Mouse (Mus musculus): ENCODE results near the gene Cavin1. TPM values are rescaled to one million over a fixed set of nuclear protein-coding genes. Genes with fewer than 3 reads are reported as not detected.
A peak's percentile ranks its signal among the peaks of the same experiment; 100 is the strongest.

The Cavin1 gene
- polyA plus RNA-seq, 1 experiment from 2014 or later, result 21.4 TPM

GRCm38 (mm10) chr11:100994233-100994632, 23.5 kb upstream of the Cavin1 start:
- Histone ChIP-seq H3K27ac (no peak overlapping the region), H3K4me3 (no peak overlapping the region), H3K9me3 (no peaks in the 10 kb centered on the region), H3K36me3 (no peaks in the 10 kb centered on the region), H3K4me1 (replicated peaks) (peaks cover 5% of the 10 kb centered on the region; the same call in 1 of the 2 replicates), H3K27me3 (ENCODE audit: insufficient read depth, poor library complexity, severe bottlenecking) (no peaks in the 10 kb centered on the region)
- 67% methylated on average over 9 of the region's 9 CpGs for WGBS
- DNase-seq (ENCODE audit: low spot score), result no peak

GRCm38 (mm10) chr11:100993437-100993836, 22.8 kb upstream of the Cavin1 start:
- 88% methylated on average over 2 of the region's 2 CpGs for WGBS

GRCm38 (mm10) chr11:100991027-100991534, 20.4 kb upstream of the Cavin1 start:
- H3K36me3 ChIP-seq, result no peaks in the 10 kb centered on the region
- no peak overlapping the region for H3K4me3 ChIP-seq
- 23% methylated on average over 6 of the region's 6 CpGs for WGBS
- no peak for DNase-seq (ENCODE audit: low spot score)
- no peaks in the 10 kb centered on the region for H3K9me3 ChIP-seq
- H3K27me3 ChIP-seq (ENCODE audit: insufficient read depth, poor library complexity, severe bottlenecking), result no peaks in the 10 kb centered on the region
- peaks cover 5% of the 10 kb centered on the region; the same call in 1 of the 2 replicates for H3K4me1 ChIP-seq (replicated peaks)
- H3K27ac ChIP-seq, result no peak overlapping the region

More at GRCm38 (mm10) chr11:100993437-100993836, 22.8 kb upstream of the Cavin1 start:
- peaks cover 5% of the 10 kb centered on the region; the same call in 1 of the 2 replicates for H3K4me1 ChIP-seq (replicated peaks)
- no peak overlapping the region for H3K27ac ChIP-seq
- DNase-seq (ENCODE audit: low spot score), result no peak
- no peaks in the 10 kb centered on the region for H3K9me3 ChIP-seq
- H3K36me3 ChIP-seq, result no peaks in the 10 kb centered on the region
- H3K27me3 ChIP-seq (ENCODE audit: insufficient read depth, poor library complexity, severe bottlenecking), result no peaks in the 10 kb centered on the region
- no peak overlapping the region for H3K4me3 ChIP-seq

- no peak overlapping the region for H3K27ac ChIP-seq
- 64% methylated on average over 2 of the region's 2 CpGs for WGBS
- no peaks in the 10 kb centered on the region for H3K36me3 ChIP-seq
- H3K4me1 ChIP-seq (replicated peaks), result peaks cover 5% of the 10 kb centered on the region; the same call in 1 of the 2 replicates
- no peaks in the 10 kb centered on the region for H3K9me3 ChIP-seq
- H3K4me3 ChIP-seq, result no peak overlapping the region
- no peaks in the 10 kb centered on the region for H3K27me3 ChIP-seq (ENCODE audit: insufficient read depth, poor library complexity, severe bottlenecking)
- DNase-seq (ENCODE audit: low spot score), result no peak
Measured at GRCm38 (mm10) chr11:100989666-100990065, 19.0 kb upstream of the Cavin1 start.

GRCm38 (mm10) chr11:100988674-100989073, 18.0 kb upstream of the Cavin1 start:
- whole genome bisulfite sequencing, result 85% methylated on average over 3 of the region's 3 CpGs
- no peak overlapping the region for H3K4me3 ChIP-seq
- no peaks in the 10 kb centered on the region for H3K27me3 ChIP-seq (ENCODE audit: insufficient read depth, poor library complexity, severe bottlenecking)
- H3K36me3 ChIP-seq, result no peaks in the 10 kb centered on the region
- peaks cover 5% of the 10 kb centered on the region; the same call in 1 of the 2 replicates for H3K4me1 ChIP-seq (replicated peaks)
- no peak overlapping the region for H3K27ac ChIP-seq
- no peaks in the 10 kb centered on the region for H3K9me3 ChIP-seq
- no peak for DNase-seq (ENCODE audit: low spot score)

- no peak overlapping the region for H3K27ac ChIP-seq
- no peaks in the 10 kb centered on the region for H3K9me3 ChIP-seq
- H3K27me3 ChIP-seq (ENCODE audit: insufficient read depth, poor library complexity, severe bottlenecking), result peaks cover 22% of the 10 kb centered on the region
- WGBS, result 54% methylated on average over 3 of the region's 3 CpGs
- H3K36me3 ChIP-seq, result no peaks in the 10 kb centered on the region
- H3K4me3 ChIP-seq, result no peak overlapping the region
- H3K4me1 ChIP-seq (replicated peaks), result peaks cover 7% of the 10 kb centered on the region; the same call in 1 of the 2 replicates
- DNase-seq (ENCODE audit: low spot score), result no peak
Measured at GRCm38 (mm10) chr11:100985607-100986006, 14.9 kb upstream of the Cavin1 start.

- no peak overlapping the region for H3K27ac ChIP-seq
- H3K36me3 ChIP-seq, result no peaks in the 10 kb centered on the region
- DNase-seq (ENCODE audit: low spot score), result no peak
- H3K27me3 ChIP-seq (ENCODE audit: insufficient read depth, poor library complexity, severe bottlenecking), result peaks cover 25% of the 10 kb centered on the region
- WGBS, result 82% methylated on average over 7 of the region's 7 CpGs
- H3K9me3 ChIP-seq, result no peaks in the 10 kb centered on the region
- H3K4me3 ChIP-seq, result peak overlapping the region; percentile 44; the same call in 1 of the 2 replicates
- H3K4me1 ChIP-seq (replicated peaks), result peaks cover 7% of the 10 kb centered on the region; the same call in 1 of the 2 replicates
Measured at GRCm38 (mm10) chr11:100983778-100984131, 13.1 kb upstream of the Cavin1 start.

- WGBS, result 4% methylated on average over 20 of the region's 20 CpGs
- DNase-seq (ENCODE audit: low spot score), result peak; percentile 87
- peaks cover 7% of the 10 kb centered on the region; the same call in 1 of the 2 replicates for H3K4me1 ChIP-seq (replicated peaks)
- H3K27ac ChIP-seq, result no peak overlapping the region
- peak overlapping the region; percentile 44 for H3K4me3 ChIP-seq
- no peaks in the 10 kb centered on the region for H3K36me3 ChIP-seq
- H3K9me3 ChIP-seq, result no peaks in the 10 kb centered on the region
- peaks cover 25% of the 10 kb centered on the region for H3K27me3 ChIP-seq (ENCODE audit: insufficient read depth, poor library complexity, severe bottlenecking)
Measured at GRCm38 (mm10) chr11:100983125-100983777, 12.6 kb upstream of the Cavin1 start.

GRCm38 (mm10) chr11:100982087-100982486, 11.4 kb upstream of the Cavin1 start:
- no peak for DNase-seq (ENCODE audit: low spot score)

GRCm38 (mm10) chr11:100981236-100981635, 10.5 kb upstream of the Cavin1 start:
- 64% methylated on average over 3 of the region's 3 CpGs for WGBS

More at GRCm38 (mm10) chr11:100982087-100982486, 11.4 kb upstream of the Cavin1 start:
- Histone ChIP-seq H3K9me3 (no peaks in the 10 kb centered on the region), H3K36me3 (no peaks in the 10 kb centered on the region), H3K27me3 (ENCODE audit: insufficient read depth, poor library complexity, severe bottlenecking) (peaks cover 25% of the 10 kb centered on the region), H3K27ac (no peak overlapping the region), H3K4me1 (replicated peaks) (peaks cover 7% of the 10 kb centered on the region; the same call in 1 of the 2 replicates), H3K4me3 (no peak overlapping the region)
- WGBS, result 11% methylated on average over 8 of the region's 8 CpGs

GRCm38 (mm10) chr11:100980438-100980837, 9.8 kb upstream of the Cavin1 start:
- Histone ChIP-seq H3K9me3 (no peaks in the 10 kb centered on the region), H3K27me3 (ENCODE audit: insufficient read depth, poor library complexity, severe bottlenecking) (peaks cover 25% of the 10 kb centered on the region), H3K4me3 (no peak overlapping the region), H3K4me1 (replicated peaks) (peaks cover 7% of the 10 kb centered on the region; the same call in 1 of the 2 replicates), H3K27ac (no peak overlapping the region), H3K36me3 (no peaks in the 10 kb centered on the region)
- no peak for DNase-seq (ENCODE audit: low spot score)
- WGBS, result 79% methylated on average over 1 of the region's 1 CpGs

More at GRCm38 (mm10) chr11:100981236-100981635, 10.5 kb upstream of the Cavin1 start:
- H3K27ac ChIP-seq, result no peak overlapping the region
- H3K36me3 ChIP-seq, result no peaks in the 10 kb centered on the region
- H3K27me3 ChIP-seq (ENCODE audit: insufficient read depth, poor library complexity, severe bottlenecking), result peaks cover 25% of the 10 kb centered on the region
- H3K4me1 ChIP-seq (replicated peaks), result peaks cover 7% of the 10 kb centered on the region; the same call in 1 of the 2 replicates
- no peak for DNase-seq (ENCODE audit: low spot score)
- no peaks in the 10 kb centered on the region for H3K9me3 ChIP-seq
- no peak overlapping the region for H3K4me3 ChIP-seq

- Histone ChIP-seq H3K4me1 (replicated peaks) (peaks cover 7% of the 10 kb centered on the region; the same call in 1 of the 2 replicates), H3K36me3 (no peaks in the 10 kb centered on the region), H3K4me3 (no peak overlapping the region), H3K9me3 (no peaks in the 10 kb centered on the region), H3K27ac (no peak overlapping the region), H3K27me3 (ENCODE audit: insufficient read depth, poor library complexity, severe bottlenecking) (peaks cover 31% of the 10 kb centered on the region)
- DNase-seq (ENCODE audit: low spot score), result no peak
- WGBS, result 76% methylated on average over 8 of the region's 8 CpGs
Measured at GRCm38 (mm10) chr11:100979887-100980286, 9.2 kb upstream of the Cavin1 start.

- no peak overlapping the region for H3K4me3 ChIP-seq
- peaks cover 7% of the 10 kb centered on the region for H3K4me1 ChIP-seq (replicated peaks)
- no peak overlapping the region for H3K27ac ChIP-seq
- H3K27me3 ChIP-seq (ENCODE audit: insufficient read depth, poor library complexity, severe bottlenecking), result peaks cover 54% of the 10 kb centered on the region
- WGBS, result 71% methylated on average over 7 of the region's 7 CpGs
- no peak for DNase-seq (ENCODE audit: low spot score)
- no peaks in the 10 kb centered on the region for H3K9me3 ChIP-seq
- no peaks in the 10 kb centered on the region for H3K36me3 ChIP-seq
Measured at GRCm38 (mm10) chr11:100975241-100975640, 4.6 kb upstream of the Cavin1 start.
